Mouse (Mus musculus) myocyte (in vitro differentiated cells): ENCODE data around the gene Kpna6. TPM values are rescaled to one million over a fixed set of nuclear protein-coding genes. Genes with fewer than 3 reads are reported as not detected.

ENCODE experiments used
- H3K27me3 ChIP-seq: one replicate; pipeline ENCODE4 v1.6.1; 2011; ENCODE audit not compliant: control insufficient read depth, insufficient read depth, insufficient read length
- H3K36me3 ChIP-seq: one replicate; pipeline ENCODE4 v1.6.1; 2011; ENCODE audit not compliant: control insufficient read depth, insufficient read depth
- H3K4me2 ChIP-seq: one replicate; pipeline ENCODE4 v1.6.1; 2011; ENCODE audit warnings: low read depth, control low read depth
- H3K4me3 ChIP-seq: one replicate; pipeline ENCODE4 v1.5.1; 2011; ENCODE audit warnings: mild to moderate bottlenecking, control low read depth, moderate library complexity
- H3K79me2 ChIP-seq: one replicate; pipeline ENCODE4 v1.6.1; 2011; ENCODE audit not compliant: control insufficient read depth, insufficient read depth
- H3ac ChIP-seq: one replicate; pipeline ENCODE4 v1.6.1; 2011; ENCODE audit not compliant: control insufficient read depth, insufficient read length
- CEBPB ChIP-seq: IDR thresholded peaks from 2 replicates; pipeline ENCODE4 v1.6.1; 2011; ENCODE audit warnings: mild to moderate bottlenecking, moderate library complexity; ENCODE audit not compliant: poor library complexity, insufficient read depth, severe bottlenecking
- E2F4 ChIP-seq: IDR thresholded peaks from one replicate; pipeline ENCODE4 v1.6.1; 2011; ENCODE audit warnings: mild to moderate bottlenecking, control low read depth, moderate library complexity; ENCODE audit not compliant: insufficient read depth
- MAX ChIP-seq: IDR thresholded peaks from one replicate; pipeline ENCODE4 v1.6.1; 2011; ENCODE audit warnings: low read depth, mild to moderate bottlenecking, control low read depth
- MYOD1 ChIP-seq, 3 experiments: IDR thresholded peaks; one replicate each; pipeline ENCODE4 v1.6.1; 2011; ENCODE audit warnings: control low read depth in 2 of 3, low read depth in 2 of 3, mild to moderate bottlenecking in 2 of 3, moderate library complexity in 1 of 3; ENCODE audit not compliant: insufficient read length in 2 of 3, control insufficient read depth in 1 of 3
- MYOG ChIP-seq, 3 experiments: IDR thresholded peaks; one replicate each; pipeline ENCODE4 v1.6.1; 2011; ENCODE audit warnings: control low read depth in 2 of 3, low read depth in 2 of 3, mild to moderate bottlenecking in 2 of 3; ENCODE audit not compliant: insufficient read length in 2 of 3, control insufficient read depth in 1 of 3, insufficient read depth in 1 of 3
- POLR2A ChIP-seq: IDR thresholded peaks from one replicate; pipeline ENCODE4 v1.6.1; 2011; ENCODE audit warnings: low read depth, mild to moderate bottlenecking, control low read depth, moderate library complexity; ENCODE audit not compliant: insufficient read length
- POLR2AphosphoS2 ChIP-seq: IDR thresholded peaks from one replicate; pipeline ENCODE4 v1.6.1; 2011; ENCODE audit warnings: low read depth, control low read depth; ENCODE audit not compliant: insufficient read length
- REST ChIP-seq: IDR thresholded peaks from one replicate; pipeline ENCODE4 v1.6.1; 2011; ENCODE audit warnings: mild to moderate bottlenecking, control low read depth, moderate library complexity; ENCODE audit not compliant: insufficient read depth, insufficient read length
- SRF ChIP-seq: IDR thresholded peaks from one replicate; pipeline ENCODE4 v1.6.1; 2011; ENCODE audit warnings: low read depth; ENCODE audit not compliant: control insufficient read depth, insufficient read length
- TCF12 ChIP-seq: IDR thresholded peaks from one replicate; pipeline ENCODE4 v1.6.1; 2011; ENCODE audit warnings: mild to moderate bottlenecking, control low read depth; ENCODE audit not compliant: poor library complexity, insufficient read depth, severe bottlenecking
- TCF3 ChIP-seq: IDR thresholded peaks from one replicate; pipeline ENCODE4 v1.6.1; 2011; ENCODE audit warnings: low read depth, control low read depth; ENCODE audit not compliant: insufficient read length
- USF1 ChIP-seq: IDR thresholded peaks from one replicate; pipeline ENCODE4 v1.6.1; 2011; ENCODE audit warnings: low read depth, mild to moderate bottlenecking, control low read depth, moderate library complexity
- polyA plus RNA-seq: library from polyadenylated mRNA; unstranded; fragments of >200 nt; fragmentation: generic; extraction: Trizol; gene quantifications from one replicate; pipeline ENCODE4 v1.2.1, GENCODE M21; 2012; ENCODE audit warnings: missing spikeins

Gene Kpna6
- polyA plus RNA-seq, 1 experiment: 32.2 TPM

DNA sequence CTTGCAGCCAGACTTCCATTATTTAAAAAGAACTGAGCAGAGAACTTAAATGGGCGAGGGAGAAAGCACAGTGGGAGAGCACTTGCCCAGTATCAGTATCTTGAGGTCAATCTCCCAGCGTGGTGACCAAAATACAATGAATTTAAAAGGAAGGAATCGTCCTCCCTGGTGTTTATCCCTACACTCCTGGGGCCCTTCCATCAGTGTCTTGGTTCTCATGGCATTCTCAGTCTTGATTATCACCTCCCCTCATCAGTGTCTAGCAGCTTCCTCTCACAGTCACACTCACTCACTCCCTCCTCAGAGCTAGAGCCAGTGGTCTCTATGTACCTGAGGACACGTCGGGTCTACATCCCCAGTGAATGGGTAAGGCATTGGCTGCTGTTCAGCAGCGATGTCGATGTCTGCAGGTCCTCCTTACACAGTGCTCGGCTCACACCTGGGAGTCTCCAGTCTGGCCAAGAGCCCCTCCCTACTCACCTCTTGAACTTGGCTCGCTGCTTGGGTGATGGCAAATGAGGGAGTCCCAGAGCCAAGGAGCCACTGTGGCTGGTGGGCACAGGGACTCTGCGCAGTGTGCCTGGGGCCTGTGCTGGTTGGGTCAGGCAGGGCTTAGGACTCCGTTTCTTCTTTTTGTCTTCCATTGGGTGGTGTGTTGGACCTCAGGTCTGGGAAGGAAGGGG is 50.3 kb downstream of the Kpna6 start:
- Histone ChIP-seq H3ac (no peak overlapping the region), H3K4me2 (peak overlapping the region; percentile 99), H3K36me3 (peaks cover 6% of the 10 kb centered on the region), H3K4me3 (peak overlapping the region; percentile 50), H3K79me2 (peaks cover 5% of the 10 kb centered on the region), H3K27me3 (no peaks in the 10 kb centered on the region)
- TF ChIP-seq MYOD1 (IDR thresholded peaks at IDR 0.05; ENCODE audit: control insufficient read depth in 1 of 3, insufficient read length in 2 of 3, low read depth in 2 of 3): no peak
- no peak for TF ChIP-seq MAX
- no peak for TF ChIP-seq TCF12
- no peak for TF ChIP-seq POLR2AphosphoS2
- no peak for TF ChIP-seq USF1
- no peak for TF ChIP-seq TCF3
- TF ChIP-seq SRF: no peak
- no peak for TF ChIP-seq REST
- no peak for TF ChIP-seq POLR2A
- TF ChIP-seq MYOG (IDR thresholded peaks at IDR 0.05; ENCODE audit: control insufficient read depth in 1 of 3, insufficient read depth in 1 of 3, insufficient read length in 2 of 3, low read depth in 2 of 3): no peak
- TF ChIP-seq E2F4: no peak
- no peak for TF ChIP-seq CEBPB

DNA sequence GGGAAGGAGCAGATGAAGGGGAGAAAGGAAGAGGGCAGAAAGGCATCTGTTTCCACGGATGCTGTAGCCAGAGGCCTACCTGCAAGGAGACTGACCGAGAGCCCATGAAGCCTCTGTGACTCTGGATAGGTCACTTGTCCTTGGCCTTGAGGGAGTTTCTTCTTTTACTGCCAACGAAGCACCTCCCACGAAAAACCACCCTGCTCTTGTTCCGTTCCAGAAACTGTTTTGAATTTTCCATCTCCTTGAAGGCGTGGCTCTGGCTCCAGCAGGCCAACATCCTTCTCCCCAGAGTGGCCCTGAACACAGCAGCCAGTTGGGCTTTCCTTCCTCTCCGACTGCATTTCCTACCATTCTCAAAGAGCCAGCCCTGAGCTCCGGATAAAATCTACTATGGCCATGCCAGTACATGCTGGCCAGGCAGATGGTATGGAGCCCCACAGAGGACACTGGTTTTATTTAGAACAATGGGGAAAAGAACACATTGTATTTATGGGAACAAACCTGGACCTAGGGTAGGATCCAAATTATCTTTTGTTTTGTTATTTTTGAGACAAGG is 51.2 kb downstream of the Kpna6 start:
- TF ChIP-seq REST (no peak), TCF3 (no peak), MAX (no peak), CEBPB (no peak), SRF (no peak), TCF12 (no peak), USF1 (no peak), POLR2A (no peak), MYOD1 (IDR thresholded peaks at IDR 0.05; ENCODE audit: control insufficient read depth in 1 of 3, insufficient read length in 2 of 3, low read depth in 2 of 3) (no peak), MYOG (IDR thresholded peaks at IDR 0.05; ENCODE audit: control insufficient read depth in 1 of 3, insufficient read depth in 1 of 3, insufficient read length in 2 of 3, low read depth in 2 of 3) (no peak), E2F4 (no peak), POLR2AphosphoS2 (no peak)
- Histone ChIP-seq H3K4me3 (no peak overlapping the region), H3K79me2 (peaks cover 5% of the 10 kb centered on the region), H3K36me3 (no peaks in the 10 kb centered on the region), H3ac (no peak overlapping the region), H3K27me3 (no peaks in the 10 kb centered on the region), H3K4me2 (no peak overlapping the region)

- no peak overlapping the region for H3ac ChIP-seq
- TF ChIP-seq POLR2AphosphoS2 (no peak), SRF (no peak), CEBPB (no peak), TCF12 (no peak), MYOG (IDR thresholded peaks at IDR 0.05; ENCODE audit: control insufficient read depth in 1 of 3, insufficient read depth in 1 of 3, insufficient read length in 2 of 3, low read depth in 2 of 3) (no peak)
- no peaks in the 10 kb centered on the region for H3K27me3 ChIP-seq
- H3K4me3 ChIP-seq: no peak overlapping the region
- H3K79me2 ChIP-seq: peaks cover 5% of the 10 kb centered on the region
- H3K36me3 ChIP-seq: no peaks in the 10 kb centered on the region
- no peak overlapping the region for H3K4me2 ChIP-seq
Measured at GRCm38 (mm10) chr4:129620419-129621282, 51.9 kb downstream of the Kpna6 start.

GRCm38 (mm10) chr4:129618786-129619691 is 53.5 kb downstream of the Kpna6 start, which contains the start of gene Iqcc:
Iqcc (minus strand) TSS chr4:129619099.
- peak within 1 kb of the TSS; percentile 46 for H3ac ChIP-seq
- H3K4me3 ChIP-seq: peak within 1 kb of the TSS; percentile 83
- H3K36me3 ChIP-seq: no peaks in the 10 kb centered on the region
- peak within 1 kb of the TSS; percentile 92 for H3K4me2 ChIP-seq
- no peaks in the 10 kb centered on the region for H3K27me3 ChIP-seq
- peak; percentile 99 for TF ChIP-seq POLR2AphosphoS2
- no peak for TF ChIP-seq MAX
- TF ChIP-seq POLR2A: peak; percentile 98
- TF ChIP-seq SRF: peak; percentile 54
- peak; percentile 50 to 85 (median 75) for TF ChIP-seq MYOD1 (IDR thresholded peaks at IDR 0.05; ENCODE audit: control insufficient read depth in 1 of 3, insufficient read length in 2 of 3, low read depth in 2 of 3)
- no peak for TF ChIP-seq TCF3
- no peak for TF ChIP-seq USF1
- TF ChIP-seq MYOG (IDR thresholded peaks at IDR 0.05; ENCODE audit: control insufficient read depth in 1 of 3, insufficient read depth in 1 of 3, insufficient read length in 2 of 3, low read depth in 2 of 3): no peak
- TF ChIP-seq E2F4: no peak
- peak; percentile 21 for TF ChIP-seq REST
- TF ChIP-seq CEBPB: no peak
- no peak for TF ChIP-seq TCF12
- peaks cover 5% of the 10 kb centered on the region for H3K79me2 ChIP-seq
